Mouse (Mus musculus): ENCODE data around the gene Lpin2.
A peak's percentile ranks its signal among the peaks of the same experiment; 100 is the strongest.

Lpin2 gene

GRCm38 (mm10) chr17:71182211-71182721, at the start of gene Lpin2:
Gene Lpin2 (plus strand): TSS chr17:71182560.
- DNase-seq (ENCODE audit: low spot score) = no peak

GRCm38 (mm10) chr17:71132856-71133439, 49.4 kb upstream of the Lpin2 start:
- DNase-seq (ENCODE audit: low spot score) = no peak

- no peak for DNase-seq (ENCODE audit: low spot score)
Measured at GRCm38 (mm10) chr17:71134441-71134955, 47.9 kb upstream of the Lpin2 start.

- DNase-seq (ENCODE audit: low spot score) = no peak
Measured at GRCm38 (mm10) chr17:71135108-71135507, 47.3 kb upstream of the Lpin2 start.

GRCm38 (mm10) chr17:71135866-71136265, 46.5 kb upstream of the Lpin2 start:
- no peak for DNase-seq (ENCODE audit: low spot score)

GRCm38 (mm10) chr17:71136384-71137333, 45.7 kb upstream of the Lpin2 start:
- no peak for DNase-seq (ENCODE audit: low spot score)

GRCm38 (mm10) chr17:71137334-71137721, 45.0 kb upstream of the Lpin2 start:
- DNase-seq (ENCODE audit: low spot score) = no peak

- no peak for DNase-seq (ENCODE audit: low spot score)
Measured at GRCm38 (mm10) chr17:71142068-71142467, 40.3 kb upstream of the Lpin2 start.

GRCm38 (mm10) chr17:71143155-71143554, 39.2 kb upstream of the Lpin2 start:
- no peak for DNase-seq (ENCODE audit: low spot score)

- DNase-seq (ENCODE audit: low spot score) = no peak
Measured at GRCm38 (mm10) chr17:71144322-71145116, 37.8 kb upstream of the Lpin2 start.

GRCm38 (mm10) chr17:71145248-71145961, 37.0 kb upstream of the Lpin2 start:
- DNase-seq (ENCODE audit: low spot score) = no peak

GRCm38 (mm10) chr17:71153356-71153755, 29.0 kb upstream of the Lpin2 start:
- DNase-seq (ENCODE audit: low spot score) = no peak

- no peak for DNase-seq (ENCODE audit: low spot score)
Measured at GRCm38 (mm10) chr17:71155271-71155670, 27.1 kb upstream of the Lpin2 start.

GRCm38 (mm10) chr17:71159152-71159567, 23.2 kb upstream of the Lpin2 start:
- no peak for DNase-seq (ENCODE audit: low spot score)

GRCm38 (mm10) chr17:71159720-71160119, 22.6 kb upstream of the Lpin2 start:
- no peak for DNase-seq (ENCODE audit: low spot score)

GRCm38 (mm10) chr17:71160244-71160995, 21.9 kb upstream of the Lpin2 start:
- no peak for DNase-seq (ENCODE audit: low spot score)

GRCm38 (mm10) chr17:71164991-71165390, 17.4 kb upstream of the Lpin2 start:
- DNase-seq (ENCODE audit: low spot score) = peak; percentile 23

- DNase-seq (ENCODE audit: low spot score) = no peak
Measured at GRCm38 (mm10) chr17:71168205-71168815, 14.1 kb upstream of the Lpin2 start.

GRCm38 (mm10) chr17:71168846-71169245, 13.5 kb upstream of the Lpin2 start:
- DNase-seq (ENCODE audit: low spot score) = peak; percentile 14

- DNase-seq (ENCODE audit: low spot score) = no peak
Measured at GRCm38 (mm10) chr17:71169639-71170038, 12.7 kb upstream of the Lpin2 start.

Data from left cerebral cortex, adult 11 months (tissue).